Mouse (Mus musculus): ENCODE results near the gene Bbof1. TPM values are rescaled to one million over a fixed set of nuclear protein-coding genes. Genes with fewer than 3 reads are reported as not detected.

Gene Bbof1
- polyA plus RNA-seq, 1 experiment from 2014 or later, result 3.3 TPM

DNA sequence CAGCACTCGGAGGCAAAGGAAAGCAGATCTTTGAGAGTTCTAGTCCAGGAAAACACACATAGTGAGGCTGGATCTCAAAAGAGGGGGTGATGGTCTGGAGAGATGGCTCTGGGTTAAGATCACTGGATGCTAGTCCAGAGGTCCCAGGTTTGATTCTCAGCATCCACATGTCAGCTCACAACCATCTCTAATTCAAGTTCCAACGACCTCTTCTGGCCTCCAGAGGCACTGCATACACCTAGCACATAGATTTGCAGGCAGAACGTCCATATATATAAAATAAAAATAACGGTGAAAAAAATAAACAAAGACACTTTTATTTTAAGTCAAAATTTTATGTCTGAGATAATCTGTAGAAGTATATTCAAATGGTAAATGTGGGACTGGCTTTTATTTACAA, 1.6 kb upstream of the Bbof1 start:
- H3K9ac ChIP-seq, result no peak overlapping the region
- H3K27ac ChIP-seq, result no peak overlapping the region
- ATAC-seq (ENCODE audit: low FRiP score), result no peak
- H3K4me2 ChIP-seq, result no peak overlapping the region
- H3K4me1 ChIP-seq, result peaks cover 11% of the 10 kb centered on the region
- no peaks in the 10 kb centered on the region for H3K9me3 ChIP-seq
- no peak overlapping the region for H3K4me3 ChIP-seq (replicated peaks)
- no peaks in the 10 kb centered on the region for H3K27me3 ChIP-seq
- 66% methylated on average over 4 of the region's 4 CpGs for WGBS
- H3K36me3 ChIP-seq (replicated peaks), result no peaks in the 10 kb centered on the region

DNA sequence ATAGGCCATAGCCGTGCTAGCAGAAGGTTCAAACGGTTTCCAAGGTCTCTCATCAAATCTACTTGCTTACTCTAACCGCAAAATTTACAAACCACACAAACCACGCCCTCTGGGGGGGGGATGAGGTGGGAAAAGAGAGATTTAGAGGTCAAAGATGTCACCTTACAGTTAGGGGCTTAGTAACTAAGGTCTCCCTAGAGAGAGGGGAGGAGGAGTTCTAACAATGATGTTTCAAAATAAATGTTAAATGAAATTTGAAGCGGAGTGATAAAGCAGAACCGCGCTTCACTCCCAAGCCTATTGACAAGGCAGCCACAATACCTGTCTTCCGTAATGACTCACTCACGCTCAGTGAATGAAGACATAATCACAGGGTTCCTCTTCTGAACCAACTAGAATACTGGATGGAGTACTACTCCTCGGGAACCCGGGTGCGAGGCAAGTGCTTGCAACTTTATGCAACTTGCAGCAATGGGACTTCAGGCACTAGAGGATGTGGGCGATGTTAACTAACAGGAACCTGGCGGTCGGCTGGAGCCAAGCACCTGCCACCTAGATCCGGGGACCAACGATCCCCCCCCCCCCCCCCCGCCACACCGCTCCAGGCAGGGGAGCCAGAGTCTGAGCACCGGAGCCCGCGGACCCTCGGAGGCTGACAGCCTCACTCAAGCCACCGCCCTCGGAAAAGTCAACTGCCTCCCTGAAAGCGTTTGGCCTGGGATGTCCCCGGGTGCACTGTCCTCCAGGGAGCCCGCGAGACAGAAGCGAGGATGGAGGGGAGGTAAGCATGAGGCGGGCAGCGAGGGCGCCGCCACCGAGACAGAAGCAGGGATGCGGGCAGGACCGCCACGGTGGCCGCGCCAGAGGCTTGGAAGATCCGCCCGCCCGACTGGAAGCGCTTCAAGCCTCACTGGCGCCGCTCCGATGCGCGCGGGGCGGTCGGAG, 725 bp upstream of the Bbof1 start:
- peaks cover 11% of the 10 kb centered on the region for H3K4me1 ChIP-seq
- H3K9ac ChIP-seq, result peak overlapping the region; percentile 70
- no peaks in the 10 kb centered on the region for H3K9me3 ChIP-seq
- peak overlapping the region; percentile 60 for H3K4me3 ChIP-seq (replicated peaks)
- no peaks in the 10 kb centered on the region for H3K27me3 ChIP-seq
- ATAC-seq (ENCODE audit: low FRiP score), result peak; percentile 73
- peak overlapping the region; percentile 80 for H3K27ac ChIP-seq
- peak overlapping the region; percentile 95 for H3K4me2 ChIP-seq
- no peaks in the 10 kb centered on the region for H3K36me3 ChIP-seq (replicated peaks)
- WGBS, result 1% methylated on average over 45 of the region's 52 CpGs

DNA sequence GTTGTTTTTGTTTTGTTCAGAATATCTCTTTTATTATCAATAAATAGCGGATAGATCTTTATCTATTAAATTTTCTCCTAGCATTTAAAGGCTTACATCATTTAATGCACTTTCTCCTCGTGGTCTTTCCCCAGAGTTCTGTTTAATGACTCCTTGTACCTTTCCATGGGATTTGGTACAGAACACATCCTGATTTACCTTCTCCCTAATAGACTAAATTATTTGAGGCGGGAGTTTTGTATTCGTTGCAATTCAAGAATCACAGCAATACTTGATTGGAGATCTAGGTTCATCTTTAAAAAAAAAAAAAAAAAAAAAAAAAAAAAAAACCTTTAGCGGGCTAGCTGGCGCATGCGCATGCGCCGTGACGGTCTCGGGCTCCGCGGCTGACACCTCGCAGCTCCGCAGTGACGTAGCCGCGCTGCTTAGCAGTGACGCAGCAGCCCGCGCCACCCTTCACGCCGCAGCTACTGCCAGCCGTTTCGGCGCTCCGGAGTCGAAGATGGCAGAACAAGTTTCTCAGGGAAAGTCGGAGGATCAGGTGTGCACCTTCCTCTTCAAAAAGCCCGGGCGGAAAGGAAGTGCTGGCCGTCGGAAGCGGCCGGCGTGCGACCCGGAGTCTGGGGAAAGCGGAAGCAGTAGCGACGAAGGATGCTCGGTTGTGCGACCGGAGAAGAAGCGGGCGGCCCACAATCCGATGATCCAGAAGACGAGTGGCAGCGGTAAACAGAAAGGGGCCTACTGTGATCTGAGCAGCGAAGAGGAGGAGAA, 8.1 kb downstream of the Bbof1 start, which contains the start of gene Rnf113a2:
Gene Rnf113a2 (plus strand): TSS at position 363 of the 771 bp plus-strand sequence.
- H3K4me3 ChIP-seq (replicated peaks), result peak within 1 kb of the TSS; percentile 53
- no peaks in the 10 kb centered on the region; the same call in 1 of the 2 replicates for H3K36me3 ChIP-seq (replicated peaks)
- peak within 1 kb of the TSS; percentile 72 for H3K4me2 ChIP-seq
- WGBS, result 3% methylated on average over 50 of the region's 50 CpGs
- no peaks in the 10 kb centered on the region for H3K27me3 ChIP-seq
- H3K9me3 ChIP-seq, result no peaks in the 10 kb centered on the region
- peak within 1 kb of the TSS; percentile 63 for H3K27ac ChIP-seq
- peaks cover 8% of the 10 kb centered on the region; the same call in 1 of the 2 replicates for H3K4me1 ChIP-seq
- ATAC-seq (ENCODE audit: low FRiP score), result peak; percentile 90
- peak within 1 kb of the TSS; percentile 68 for H3K9ac ChIP-seq

DNA sequence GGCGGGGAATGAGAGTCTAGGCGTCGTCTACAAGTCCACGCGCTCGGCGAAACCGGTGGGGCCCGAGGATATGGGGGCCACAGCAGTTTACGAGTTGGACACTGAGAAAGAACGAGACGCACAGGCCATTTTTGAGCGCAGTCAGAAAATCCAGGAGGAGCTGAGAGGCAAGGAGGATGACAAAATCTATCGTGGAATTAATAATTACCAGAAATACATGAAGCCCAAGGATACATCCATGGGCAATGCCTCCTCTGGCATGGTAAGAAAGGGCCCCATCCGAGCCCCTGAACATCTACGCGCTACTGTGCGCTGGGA, 8.7 kb downstream of the Bbof1 start:
- H3K27ac ChIP-seq, result peak overlapping the region; percentile 63
- no peak for ATAC-seq (ENCODE audit: low FRiP score)

GRCm38 (mm10) chr12:84423990-84424389, 15.1 kb downstream of the Bbof1 start:
- 59% methylated on average over 3 of the region's 3 CpGs for WGBS
- H3K9ac ChIP-seq, result no peak overlapping the region

More for the DNA sequence above, 8.7 kb downstream of the Bbof1 start:
- 42% methylated on average over 18 of the region's 18 CpGs for WGBS
- H3K9ac ChIP-seq, result peak overlapping the region; percentile 68
- no peaks in the 10 kb centered on the region for H3K27me3 ChIP-seq
- H3K4me3 ChIP-seq (replicated peaks), result peak overlapping the region; percentile 53
- no peaks in the 10 kb centered on the region for H3K9me3 ChIP-seq
- peak overlapping the region; percentile 72 for H3K4me2 ChIP-seq
- no peaks in the 10 kb centered on the region; the same call in 1 of the 2 replicates for H3K36me3 ChIP-seq (replicated peaks)
- peaks cover 8% of the 10 kb centered on the region; the same call in 1 of the 2 replicates for H3K4me1 ChIP-seq

GRCm38 (mm10) chr12:84429825-84430224, 21.0 kb downstream of the Bbof1 start:
- Histone ChIP-seq H3K27ac (no peak overlapping the region), H3K36me3 (replicated peaks) (no peaks in the 10 kb centered on the region)

More at GRCm38 (mm10) chr12:84423990-84424389, 15.1 kb downstream of the Bbof1 start:
- H3K4me2 ChIP-seq, result no peak overlapping the region
- H3K9me3 ChIP-seq, result no peaks in the 10 kb centered on the region
- no peak overlapping the region for H3K4me3 ChIP-seq (replicated peaks)
- no peaks in the 10 kb centered on the region for H3K4me1 ChIP-seq
- H3K36me3 ChIP-seq (replicated peaks), result no peaks in the 10 kb centered on the region
- ATAC-seq (ENCODE audit: low FRiP score), result no peak
- H3K27me3 ChIP-seq, result no peaks in the 10 kb centered on the region
- no peak overlapping the region for H3K27ac ChIP-seq

DNA sequence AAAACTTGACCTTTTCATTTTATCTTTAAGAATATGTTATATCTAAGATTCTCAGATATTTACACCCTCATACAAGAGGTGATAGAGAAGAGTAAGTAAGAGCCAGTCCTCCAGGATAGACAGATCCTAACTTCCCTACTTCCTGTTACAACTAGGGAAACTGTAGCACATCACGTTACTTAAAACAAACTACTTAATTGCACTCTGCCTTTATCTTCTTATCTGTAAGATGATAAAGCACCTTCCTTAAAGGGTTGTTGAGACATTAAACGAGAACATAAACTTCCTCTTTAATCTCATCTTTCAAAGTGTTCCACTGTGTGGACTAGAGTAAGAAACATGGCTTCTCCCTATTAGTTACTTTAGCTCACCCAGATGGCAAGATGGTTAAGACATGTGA, 29.8 kb downstream of the Bbof1 start:
- no peak overlapping the region for H3K4me3 ChIP-seq (replicated peaks)
- no peak overlapping the region for H3K4me2 ChIP-seq
- H3K4me1 ChIP-seq, result no peaks in the 10 kb centered on the region
- ATAC-seq (ENCODE audit: low FRiP score), result no peak
- no peak overlapping the region for H3K9ac ChIP-seq
- H3K27ac ChIP-seq, result no peak overlapping the region
- H3K9me3 ChIP-seq, result no peaks in the 10 kb centered on the region
- H3K27me3 ChIP-seq, result no peaks in the 10 kb centered on the region
- H3K36me3 ChIP-seq (replicated peaks), result no peaks in the 10 kb centered on the region
- WGBS, result 88% methylated on average over 2 of the region's 2 CpGs

More at GRCm38 (mm10) chr12:84429825-84430224, 21.0 kb downstream of the Bbof1 start:
- Histone ChIP-seq H3K9me3 (no peaks in the 10 kb centered on the region), H3K27me3 (no peaks in the 10 kb centered on the region), H3K4me3 (replicated peaks) (no peak overlapping the region), H3K4me1 (no peaks in the 10 kb centered on the region), H3K9ac (no peak overlapping the region), H3K4me2 (no peak overlapping the region)
- no peak for ATAC-seq (ENCODE audit: low FRiP score)
- WGBS, result 95% methylated on average over 2 of the region's 2 CpGs

- Histone ChIP-seq H3K4me1 (no peaks in the 10 kb centered on the region), H3K27ac (no peak overlapping the region)
These were observed 33.7 kb downstream of the Bbof1 start for GRCm38 (mm10) chr12:84442526-84442925.

GRCm38 (mm10) chr12:84447386-84447785, 38.5 kb downstream of the Bbof1 start:
- Histone ChIP-seq H3K27ac (no peak overlapping the region), H3K4me2 (no peak overlapping the region), H3K4me3 (replicated peaks) (no peak overlapping the region), H3K27me3 (peaks cover 13% of the 10 kb centered on the region; the same call in 1 of the 2 replicates), H3K9me3 (no peaks in the 10 kb centered on the region), H3K9ac (no peak overlapping the region), H3K36me3 (replicated peaks) (no peaks in the 10 kb centered on the region), H3K4me1 (peaks cover 14% of the 10 kb centered on the region)
- no peak for ATAC-seq (ENCODE audit: low FRiP score)
- WGBS, result 69% methylated on average over 1 of the region's 1 CpGs

More at GRCm38 (mm10) chr12:84442526-84442925, 33.7 kb downstream of the Bbof1 start:
- no peak overlapping the region for H3K4me2 ChIP-seq
- no peak overlapping the region for H3K9ac ChIP-seq
- WGBS, result 76% methylated on average over 4 of the region's 4 CpGs
- H3K36me3 ChIP-seq (replicated peaks), result no peaks in the 10 kb centered on the region
- peaks cover 9% of the 10 kb centered on the region; the same call in 1 of the 2 replicates for H3K27me3 ChIP-seq
- H3K9me3 ChIP-seq, result no peaks in the 10 kb centered on the region
- no peak for ATAC-seq (ENCODE audit: low FRiP score)
- H3K4me3 ChIP-seq (replicated peaks), result no peak overlapping the region

DNA sequence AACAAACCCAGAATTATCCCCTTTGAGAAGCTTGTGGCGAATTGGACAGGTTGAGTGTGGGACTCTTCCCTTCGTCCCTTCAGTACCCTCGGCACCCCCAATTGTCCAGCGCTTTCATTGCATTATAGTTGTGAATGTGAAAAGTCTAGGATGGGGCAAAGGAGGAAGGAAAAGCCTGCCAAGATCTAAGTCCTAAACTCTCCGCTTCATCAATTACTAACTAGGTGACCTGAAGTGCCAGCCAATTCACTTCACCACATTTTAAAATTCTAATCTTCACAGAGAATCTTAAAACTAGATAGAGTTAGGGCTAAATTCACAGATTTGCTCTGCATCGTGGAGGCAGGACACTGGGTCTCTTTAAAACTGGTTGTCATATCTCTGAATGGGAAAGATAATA, 39.3 kb downstream of the Bbof1 start:
- 81% methylated on average over 6 of the region's 6 CpGs for WGBS
- H3K9me3 ChIP-seq, result no peaks in the 10 kb centered on the region
- ATAC-seq (ENCODE audit: low FRiP score), result no peak

GRCm38 (mm10) chr12:84449887-84450286, 41.0 kb downstream of the Bbof1 start:
- no peak for ATAC-seq (ENCODE audit: low FRiP score)
- Histone ChIP-seq H3K4me3 (replicated peaks) (peak overlapping the region; percentile 68; the same call in 1 of the 2 replicates), H3K9ac (peak overlapping the region; percentile 38; the same call in 1 of the 2 replicates)

More for the DNA sequence above, 39.3 kb downstream of the Bbof1 start:
- Histone ChIP-seq H3K9ac (no peak overlapping the region), H3K27ac (no peak overlapping the region), H3K4me1 (peaks cover 21% of the 10 kb centered on the region), H3K4me2 (no peak overlapping the region), H3K36me3 (replicated peaks) (no peaks in the 10 kb centered on the region), H3K4me3 (replicated peaks) (no peak overlapping the region), H3K27me3 (peaks cover 13% of the 10 kb centered on the region; the same call in 1 of the 2 replicates)

GRCm38 (mm10) chr12:84450351-84450717, 41.5 kb downstream of the Bbof1 start:
- H3K9ac ChIP-seq, result peak overlapping the region; percentile 38
- H3K9me3 ChIP-seq, result no peaks in the 10 kb centered on the region
- 0% methylated on average over 6 of the region's 6 CpGs for WGBS

More at GRCm38 (mm10) chr12:84449887-84450286, 41.0 kb downstream of the Bbof1 start:
- 0 out of 2 replicates have a peak, but pooled peaks cover 3% of the 10 kb centered on the region for H3K36me3 ChIP-seq (replicated peaks)
- peaks cover 13% of the 10 kb centered on the region; the same call in 1 of the 2 replicates for H3K27me3 ChIP-seq
- H3K4me1 ChIP-seq, result peaks cover 21% of the 10 kb centered on the region
- no peaks in the 10 kb centered on the region for H3K9me3 ChIP-seq
- H3K27ac ChIP-seq, result no peak overlapping the region
- peak overlapping the region; percentile 82 for H3K4me2 ChIP-seq
- WGBS, result 50% methylated on average over 10 of the region's 10 CpGs

More at GRCm38 (mm10) chr12:84450351-84450717, 41.5 kb downstream of the Bbof1 start:
- Histone ChIP-seq H3K4me1 (peaks cover 21% of the 10 kb centered on the region), H3K27ac (peak overlapping the region; percentile 47; the same call in 1 of the 2 replicates), H3K4me2 (peak overlapping the region; percentile 82), H3K4me3 (replicated peaks) (peak overlapping the region; percentile 68), H3K27me3 (peaks cover 13% of the 10 kb centered on the region; the same call in 1 of the 2 replicates), H3K36me3 (replicated peaks) (0 out of 2 replicates have a peak, but pooled peaks cover 3% of the 10 kb centered on the region)
- no peak for ATAC-seq (ENCODE audit: low FRiP score)

Data from forebrain, embryonic 12.5 days (tissue).